Mouse (Mus musculus) limb, embryonic 14.5 days (tissue): ENCODE results near the gene Glyctk. TPM values are rescaled to one million over a fixed set of nuclear protein-coding genes. Genes with fewer than 3 reads are reported as not detected.
"Not testable (repeated sequence)": the region's sequence is repeated elsewhere in the genome, so short reads cannot be mapped to it uniquely, and the experiment has no call there.

ENCODE experiments used
- ATAC-seq: fragments of 200-750 bp; cut with Nextera tagmentation; 2 replicates; pipeline ENCODE4 v1.8.0; 2017; ENCODE audit warnings: low read depth, moderate number of reproducible peaks, moderate TSS enrichment; ENCODE audit not compliant: low FRiP score
- DNase-seq: peaks from one replicate; pipeline ENCODE4 v3.0.0-alpha.2; 2015; ENCODE audit warnings: low spot score
- H3K27ac ChIP-seq: fragments of 300-500 bp; sonication (generic); replicated peaks from 2 replicates; pipeline ENCODE4 v1.5.1; 2014; ENCODE audit warnings: low read depth, mild to moderate bottlenecking, low read length, moderate library complexity, mixed read lengths
- H3K27me3 ChIP-seq: fragments of 300-500 bp; sonication (generic); 2 replicates; pipeline ENCODE4 v1.6.1; 2014; ENCODE audit warnings: low read length, mixed read lengths; ENCODE audit not compliant: control insufficient read depth, insufficient read depth
- H3K36me3 ChIP-seq: fragments of 300-500 bp; sonication (generic); 2 replicates; pipeline ENCODE4 v1.6.1; 2014; ENCODE audit warnings: mild to moderate bottlenecking, low read length, moderate library complexity, mixed read lengths; ENCODE audit not compliant: control insufficient read depth, insufficient read depth
- H3K4me1 ChIP-seq: fragments of 300-500 bp; sonication (generic); 2 replicates; pipeline ENCODE4 v1.6.1; 2014; ENCODE audit warnings: antibody characterized with exemption, low read length, mixed read lengths; ENCODE audit not compliant: control insufficient read depth, insufficient read depth
- H3K4me2 ChIP-seq: fragments of 300-500 bp; sonication (generic); replicated peaks from 2 replicates; pipeline ENCODE4 v1.6.1; 2014; ENCODE audit warnings: low read depth, mild to moderate bottlenecking, low read length, moderate library complexity; ENCODE audit not compliant: severe bottlenecking
- H3K4me3 ChIP-seq: fragments of 300-500 bp; sonication (generic); replicated peaks from 2 replicates; pipeline ENCODE4 v1.5.1; 2014; ENCODE audit warnings: low read length
- H3K9ac ChIP-seq: fragments of 300-500 bp; sonication (generic); 2 replicates; pipeline ENCODE4 v1.6.1; 2014; ENCODE audit warnings: mild to moderate bottlenecking, low read depth, low read length, moderate library complexity; ENCODE audit not compliant: severe bottlenecking
- H3K9me3 ChIP-seq: fragments of 300-500 bp; sonication (generic); 2 replicates; pipeline ENCODE4 v1.6.1; 2016; ENCODE audit warnings: low read length; ENCODE audit not compliant: control insufficient read depth
- POLR2A ChIP-seq: fragments of 200-500 bp; IDR thresholded peaks from 2 replicates; pipeline ENCODE4 v1.8.0; 2012; ENCODE audit warnings: inconsistent platforms, mild to moderate bottlenecking, moderate library complexity, borderline replicate concordance; ENCODE audit not compliant: insufficient read depth, insufficient read length; ENCODE audit errors: extremely low read depth
- whole genome bisulfite sequencing: fragments of 180-500 bp; shearing (Covaris S2); extraction: QIAGEN DNeasy Blood & Tissue Kit; methylation state at CpG from one replicate; pipeline ENCODE4 v1.1.7; 2014; 5-methylcytosine and 5-hydroxymethylcytosine counted together
- polyA plus RNA-seq, 2 experiments: library from polyadenylated mRNA; depleted of rRNA in 1 of 2; stranded (reverse) in 1 of 2; unstranded in 1 of 2; fragments of >200 nt; fragmentation: Nextera tagmentation in 1 of 2; extraction: Ambion mirVana in 1 of 2; gene quantifications; 2 replicates each; pipeline versions ENCODE4 v1.2.1 to v1.2.3; 2012 to 2014

Gene Glyctk
- polyA plus RNA-seq, 2 experiments, result 2.5 to 3.5 TPM

DNA sequence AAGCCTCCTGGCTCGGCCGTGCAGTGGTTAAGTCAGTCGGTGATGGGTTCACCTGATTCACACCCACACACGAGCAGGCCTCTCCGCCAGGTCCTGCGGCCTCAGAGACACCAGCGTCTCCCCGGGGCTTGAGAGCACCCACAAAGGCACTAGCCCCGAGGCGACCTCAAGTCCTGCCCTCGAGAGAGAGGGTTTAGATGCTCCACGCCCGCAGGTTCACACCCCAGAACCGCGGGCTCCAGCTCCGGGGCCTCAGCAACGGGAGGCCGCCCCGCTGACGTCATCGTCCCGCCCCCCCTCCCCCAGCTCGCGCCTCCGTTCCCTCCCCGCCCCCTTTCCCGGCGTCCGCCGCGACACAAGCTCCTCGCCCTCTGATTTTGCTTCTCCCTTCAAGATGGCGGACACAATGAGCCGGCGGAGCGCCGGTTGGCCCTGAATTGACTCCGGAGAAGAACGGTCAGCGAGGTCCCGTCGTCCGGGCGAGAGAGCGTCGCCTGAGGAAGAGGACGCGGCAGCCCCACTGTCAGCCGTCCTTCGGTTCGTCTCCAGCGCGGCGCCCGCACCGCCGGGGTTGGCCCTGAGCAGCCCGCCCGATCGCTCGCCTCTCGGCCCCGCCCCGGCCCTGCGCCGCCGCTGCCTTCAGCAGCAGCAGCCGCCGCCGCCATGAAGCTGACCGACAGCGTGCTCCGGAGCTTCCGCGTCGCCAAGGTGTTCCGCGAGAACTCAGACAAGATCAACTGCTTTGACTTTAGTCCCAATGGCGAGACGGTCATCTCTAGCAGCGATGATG lies 12.8 kb upstream of the Glyctk start, which contains the start of gene Wdr82:
Gene Wdr82 (plus strand): TSS at position 373 of the 790 bp plus-strand sequence.
- H3K4me3 ChIP-seq, result peak within 1 kb of the TSS; percentile 76
- H3K9me3 ChIP-seq, result no peaks in the 10 kb centered on the region
- H3K4me1 ChIP-seq, result peaks cover 20% of the 10 kb centered on the region
- H3K36me3 ChIP-seq, result no peaks in the 10 kb centered on the region
- ATAC-seq, result peak; percentile 94
- peak within 1 kb of the TSS; percentile 90 for H3K9ac ChIP-seq
- H3K4me2 ChIP-seq, result peak within 1 kb of the TSS; percentile 73
- TF ChIP-seq POLR2A, result peak; percentile 94; the same call in 1 of the 2 replicates
- H3K27me3 ChIP-seq, result no peaks in the 10 kb centered on the region
- H3K27ac ChIP-seq, result peak within 1 kb of the TSS; percentile 96
- under 1% methylated on average over 69 of the region's 81 CpGs for WGBS
- peak; percentile 86 for DNase-seq

DNA sequence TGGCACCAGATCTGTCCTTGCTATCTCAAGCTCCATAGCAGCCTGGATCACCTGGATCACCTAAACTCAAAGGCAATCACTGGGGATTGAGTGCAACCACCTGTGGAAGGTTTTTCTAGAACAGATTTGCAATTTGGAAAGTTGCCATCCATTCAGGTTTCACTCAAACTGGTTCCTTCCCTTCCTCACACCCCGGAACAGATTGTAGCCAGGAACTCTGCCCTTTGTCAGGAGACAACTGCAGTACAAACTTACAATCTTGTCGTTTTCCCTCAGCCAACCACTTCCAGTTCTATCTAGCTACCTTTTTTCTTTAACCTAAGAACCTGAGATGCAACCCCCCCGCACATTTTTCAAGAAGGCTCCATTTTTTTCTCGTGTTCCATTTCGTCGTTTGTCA lies 12.0 kb upstream of the Glyctk start:
- Histone ChIP-seq H3K36me3 (no peaks in the 10 kb centered on the region), H3K9ac (no peak overlapping the region), H3K27me3 (no peaks in the 10 kb centered on the region), H3K4me1 (peaks cover 17% of the 10 kb centered on the region), H3K4me3 (peak overlapping the region; percentile 76), H3K27ac (no peak overlapping the region), H3K4me2 (peak overlapping the region; percentile 73), H3K9me3 (no peaks in the 10 kb centered on the region)
- ATAC-seq (no peak), DNase-seq (peak; percentile 39)
- WGBS, result 23% methylated on average over 6 of the region's 6 CpGs
- no peak for TF ChIP-seq POLR2A

DNA sequence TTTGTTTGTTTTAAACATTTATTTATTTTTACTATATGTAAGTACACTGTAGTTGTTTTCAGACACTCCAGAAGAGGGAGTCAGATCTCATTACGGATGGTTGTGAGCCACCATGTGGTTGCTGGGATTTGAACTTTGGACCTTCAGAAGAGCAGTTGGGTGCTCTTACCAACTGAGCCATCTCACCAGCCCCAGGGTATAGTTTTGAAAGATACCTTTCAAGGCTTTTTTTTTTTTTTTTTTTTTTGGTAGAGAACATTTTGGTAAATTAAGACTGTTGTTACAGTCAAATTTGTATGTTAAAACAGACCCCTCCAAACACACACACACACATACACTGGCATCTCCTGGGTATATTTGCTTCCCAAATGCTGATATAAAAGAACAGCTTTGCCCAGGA lies 11.1 kb upstream of the Glyctk start:
- not testable (repeated sequence) for ATAC-seq, H3K4me2 ChIP-seq, H3K27ac ChIP-seq, H3K9ac ChIP-seq, H3K36me3 ChIP-seq, H3K9me3 ChIP-seq, H3K27me3 ChIP-seq, H3K4me3 ChIP-seq, DNase-seq
- 100% methylated on average over 1 of the region's 1 CpGs for WGBS
- peaks cover 16% of the 10 kb centered on the region for H3K4me1 ChIP-seq

DNA sequence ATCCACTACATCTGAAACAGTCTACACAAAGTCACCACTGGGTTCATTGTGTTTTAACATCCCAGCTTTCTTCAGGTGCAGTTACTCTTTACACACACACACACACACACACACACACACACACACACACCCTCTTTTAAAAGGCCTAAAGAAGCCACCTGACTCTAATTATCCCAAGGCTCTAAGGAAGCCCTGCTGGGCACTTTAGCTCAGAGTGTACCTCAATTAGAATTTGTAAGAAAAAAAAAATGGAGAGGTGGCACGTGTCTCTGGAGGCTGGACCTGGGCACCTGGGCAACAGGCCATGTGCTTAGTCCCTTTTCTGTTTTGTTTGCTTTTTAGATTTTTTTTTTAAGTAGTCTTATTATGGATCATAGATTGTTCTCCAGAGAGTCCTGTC lies 9.8 kb upstream of the Glyctk start:
- DNase-seq, result no peak
- H3K4me2 ChIP-seq, result no peak overlapping the region

DNA sequence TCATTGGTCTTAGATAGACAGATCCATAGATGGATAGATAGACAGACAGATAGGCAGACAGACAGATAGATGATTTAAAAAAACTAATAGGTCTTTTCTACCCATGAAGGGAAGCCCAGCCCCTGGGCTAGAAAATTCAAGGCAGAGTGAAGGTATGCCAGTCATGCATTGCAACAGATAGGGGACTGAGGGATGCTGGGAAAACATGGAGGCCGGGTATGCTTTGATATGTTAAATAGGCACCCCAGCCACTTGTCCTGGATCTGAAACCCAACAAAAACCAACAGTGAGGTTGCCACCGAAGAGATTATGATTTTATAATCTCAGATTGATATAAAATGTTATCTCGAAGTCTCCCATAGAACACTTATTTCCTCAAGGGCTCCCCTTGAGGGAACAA lies 9.3 kb upstream of the Glyctk start:
- Histone ChIP-seq H3K9ac (no peak overlapping the region), H3K9me3 (no peaks in the 10 kb centered on the region), H3K27me3 (no peaks in the 10 kb centered on the region), H3K27ac (no peak overlapping the region), H3K4me3 (no peak overlapping the region), H3K4me1 (peaks cover 5% of the 10 kb centered on the region; the same call in 1 of the 2 replicates), H3K4me2 (no peak overlapping the region), H3K36me3 (no peaks in the 10 kb centered on the region)
- no peak for ATAC-seq
- DNase-seq, result no peak
- WGBS, result 75% methylated on average over 3 of the region's 3 CpGs
- no peak for TF ChIP-seq POLR2A

More for the DNA sequence above, 9.8 kb upstream of the Glyctk start:
- H3K27ac ChIP-seq, result no peak overlapping the region
- no peaks in the 10 kb centered on the region for H3K9me3 ChIP-seq
- H3K4me1 ChIP-seq, result peaks cover 5% of the 10 kb centered on the region; the same call in 1 of the 2 replicates
- ATAC-seq, result no peak
- H3K27me3 ChIP-seq, result no peaks in the 10 kb centered on the region
- TF ChIP-seq POLR2A, result no peak
- WGBS, result 17% methylated on average over 1 of the region's 1 CpGs
- no peak overlapping the region for H3K4me3 ChIP-seq
- H3K9ac ChIP-seq, result no peak overlapping the region
- H3K36me3 ChIP-seq, result no peaks in the 10 kb centered on the region
